Mouse (Mus musculus): ENCODE measurements around the gene Gm45799. TPM values are rescaled to one million over a fixed set of nuclear protein-coding genes. Genes with fewer than 3 reads are reported as not detected.

Gm45799 gene
- 1 to 10 TPM; 1.1 to 2.4 TPM for total RNA-seq (2021)
- long read RNA-seq, experiment 1, partial matches to known transcripts, result 2 of 5 reads
- long read RNA-seq, experiment 1, other reads (novel, unspliced or antisense), result 3 of 5 reads
- long read RNA-seq, experiment 2, partial matches to known transcripts, result 0 of 2 reads
- long read RNA-seq, experiment 2, other reads (novel, unspliced or antisense), result 2 of 2 reads

DNA sequence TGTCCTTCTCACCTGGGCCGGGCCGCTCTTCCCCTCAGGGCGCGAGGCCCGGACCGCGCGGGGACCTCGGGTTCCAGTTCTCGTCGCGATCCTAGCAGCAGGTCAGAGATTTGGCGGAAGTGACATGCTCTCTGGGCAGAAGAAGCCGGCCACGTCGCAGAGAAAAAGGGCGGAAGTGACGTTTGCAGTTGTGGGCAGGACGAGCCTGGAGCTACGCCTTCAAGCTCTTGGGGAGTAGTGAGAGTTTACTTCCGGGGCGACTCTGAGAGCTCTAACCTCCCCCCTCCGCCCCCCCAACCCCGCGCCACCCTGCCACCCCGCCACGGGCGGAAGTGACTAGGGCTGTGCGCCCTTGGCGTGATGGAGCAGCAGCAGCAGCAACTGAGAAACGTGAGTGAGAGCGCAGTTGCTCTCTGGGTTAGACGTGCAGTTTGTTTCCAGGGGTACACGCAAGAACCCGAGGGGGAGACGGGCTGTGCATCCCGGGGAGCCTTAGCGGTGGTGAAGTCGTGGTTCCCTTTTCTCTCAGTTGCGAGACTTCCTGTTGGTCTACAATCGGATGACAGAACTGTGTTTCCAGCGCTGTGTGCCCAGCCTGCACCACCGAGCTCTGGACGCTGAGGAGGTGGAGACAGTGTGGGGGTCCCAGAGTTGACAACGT is at the start of gene Gm45799, which contains the start of gene Arfip2:
TSS of gene Gm45799 (plus strand) at position 320 of the 661 bp plus-strand sequence.
TSS of gene Arfip2 (minus strand) at position 184 of the 661 bp plus-strand sequence.
- DNase-seq, result peak; percentile 96
- intact Hi-C loops (cut with DNase I; ENCODE audit: low total_unique reads), result no loop called here

DNA sequence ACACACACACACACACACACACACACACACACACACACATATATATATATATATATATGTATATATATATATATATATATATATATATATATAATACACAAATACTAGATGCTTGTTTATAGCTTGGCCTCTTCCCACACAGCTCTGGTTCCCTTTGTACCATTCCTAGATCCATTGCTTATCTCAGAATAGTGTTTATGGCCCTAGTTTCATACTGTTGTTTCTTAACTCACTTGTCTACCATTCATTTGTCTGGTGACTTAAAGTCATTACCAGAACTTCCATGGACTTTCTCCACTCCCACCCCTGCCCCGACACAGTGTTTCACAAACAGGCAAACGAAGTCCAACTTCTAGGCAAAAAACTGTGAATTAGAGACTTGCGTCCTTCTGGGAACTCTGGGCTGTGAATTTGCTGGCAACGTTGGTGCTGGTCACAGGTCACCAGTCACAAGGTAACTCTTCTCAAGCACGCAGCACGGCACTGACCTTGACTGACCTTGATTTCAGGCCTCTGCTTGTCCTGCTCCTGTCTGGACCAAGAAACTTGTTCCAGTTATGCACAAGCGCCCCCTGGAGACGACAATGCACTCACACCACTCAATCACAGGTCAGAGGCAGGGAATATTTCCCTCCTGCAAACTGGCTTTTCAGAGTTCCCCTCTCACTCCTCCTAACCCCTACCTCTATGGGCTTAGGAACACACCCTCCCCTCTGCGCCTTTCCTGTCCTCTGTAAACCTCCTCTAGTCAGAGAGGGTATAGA is 37.3 kb upstream of the Gm45799 start:
- intact Hi-C loops (cut with DNase I; ENCODE audit: low total_unique reads), result no loop called here
- peak; percentile 54 for DNase-seq

DNA sequence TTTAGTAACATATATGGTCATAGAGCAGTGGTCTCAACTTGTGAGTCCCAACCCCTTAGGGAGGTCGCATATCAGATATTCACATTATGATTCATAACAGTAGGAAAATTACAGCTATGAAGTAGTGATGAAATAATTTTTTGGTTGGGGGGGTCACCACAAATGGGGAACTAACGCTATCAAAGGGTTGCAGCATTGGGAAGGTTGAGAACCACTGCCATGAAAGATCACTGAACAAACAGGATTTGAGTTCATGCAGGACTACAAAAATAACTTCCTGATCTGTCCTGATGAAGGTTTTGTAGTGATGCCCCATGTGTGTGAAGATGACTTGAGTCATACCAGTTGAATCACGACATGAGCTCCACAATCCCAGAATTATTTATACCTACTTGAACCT is 31.9 kb upstream of the Gm45799 start:
- intact Hi-C loops (cut with DNase I; ENCODE audit: low total_unique reads), result no loop called here
- no peak for DNase-seq

DNA sequence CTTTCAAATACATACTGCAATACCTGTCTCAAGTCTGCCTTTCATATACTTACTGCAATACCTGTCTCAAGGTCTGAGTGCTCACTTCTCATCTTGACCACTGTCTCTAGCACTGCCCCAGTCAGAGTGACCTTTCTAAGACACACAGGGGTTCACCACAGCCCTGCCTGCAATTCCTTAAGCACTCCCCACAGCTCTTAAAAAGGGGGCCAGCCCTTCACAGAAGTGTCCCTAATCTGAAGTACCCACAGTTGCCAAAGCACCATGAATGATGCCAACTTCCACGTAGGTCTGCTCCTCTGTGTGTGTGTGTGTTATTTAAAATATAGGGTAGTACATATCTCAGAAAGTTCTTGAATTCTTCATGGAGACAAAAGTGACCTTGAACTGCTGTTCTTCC is 28.6 kb upstream of the Gm45799 start:
- intact Hi-C loops (cut with DNase I; ENCODE audit: low total_unique reads), result no loop called here

DNA sequence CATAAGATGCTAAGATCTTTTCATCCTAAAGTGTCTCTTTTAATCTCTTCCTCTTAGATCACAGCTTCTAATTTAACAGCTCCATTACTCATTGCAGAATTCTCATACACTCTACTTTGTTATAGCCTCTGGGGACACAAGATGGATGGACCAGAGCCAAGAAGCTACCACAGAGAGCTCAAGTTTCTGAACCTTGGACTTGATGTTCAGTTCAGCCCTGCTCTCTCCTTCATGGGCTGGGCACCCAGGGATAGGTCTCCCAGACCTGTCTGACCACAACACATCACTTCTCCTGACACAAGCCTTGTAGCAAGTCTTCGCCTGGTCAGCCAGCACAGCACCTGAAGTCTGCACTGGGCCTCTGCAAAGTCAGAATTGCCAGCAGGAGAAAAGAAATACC is 26.0 kb upstream of the Gm45799 start:
- intact Hi-C loops (cut with DNase I; ENCODE audit: low total_unique reads), result no loop called here
- DNase-seq, result no peak

More for the DNA sequence above, 28.6 kb upstream of the Gm45799 start:
- DNase-seq, result no peak

DNA sequence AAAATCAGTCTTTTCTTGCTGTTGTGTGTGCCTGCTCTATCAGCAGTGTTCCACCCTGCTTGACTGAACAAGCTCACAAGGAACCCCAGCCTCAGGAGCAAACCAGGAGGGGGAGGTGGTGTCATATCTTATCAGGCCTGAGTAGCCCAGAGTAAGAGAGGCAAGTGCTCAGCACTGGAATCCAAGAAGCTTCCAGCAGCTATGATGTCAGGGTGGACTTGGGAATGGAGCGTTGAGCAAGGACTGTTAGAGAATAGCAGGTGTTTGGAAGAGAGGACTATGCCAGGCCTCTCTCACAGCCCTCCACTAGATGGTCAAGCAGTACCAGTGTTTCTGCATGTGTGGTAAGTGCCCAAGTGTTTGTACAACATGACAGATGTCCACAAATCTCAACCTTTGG is 24.6 kb upstream of the Gm45799 start:
- DNase-seq, result no peak
- intact Hi-C loops (cut with DNase I; ENCODE audit: low total_unique reads), result no loop called here

DNA sequence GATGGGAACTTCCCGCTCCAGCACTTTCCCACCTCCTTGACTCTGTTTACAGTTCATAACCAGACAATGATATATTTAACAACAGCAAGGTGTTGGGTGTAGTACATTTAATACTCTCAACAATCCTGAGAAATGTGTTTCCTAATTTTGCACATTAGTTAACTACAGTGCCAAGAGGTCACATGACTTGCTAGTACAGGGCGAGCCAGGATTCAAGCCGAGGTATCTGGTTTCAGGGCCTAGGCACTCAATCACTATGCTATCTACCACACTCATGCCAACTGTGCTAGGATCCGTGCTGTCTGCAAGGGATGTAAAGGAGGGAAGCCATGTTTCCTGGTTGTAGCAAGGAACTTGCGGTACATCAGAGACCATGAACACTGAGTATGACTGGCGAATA is 23.8 kb upstream of the Gm45799 start:
- intact Hi-C loops (cut with DNase I; ENCODE audit: low total_unique reads), result no loop called here
- no peak for DNase-seq

DNA sequence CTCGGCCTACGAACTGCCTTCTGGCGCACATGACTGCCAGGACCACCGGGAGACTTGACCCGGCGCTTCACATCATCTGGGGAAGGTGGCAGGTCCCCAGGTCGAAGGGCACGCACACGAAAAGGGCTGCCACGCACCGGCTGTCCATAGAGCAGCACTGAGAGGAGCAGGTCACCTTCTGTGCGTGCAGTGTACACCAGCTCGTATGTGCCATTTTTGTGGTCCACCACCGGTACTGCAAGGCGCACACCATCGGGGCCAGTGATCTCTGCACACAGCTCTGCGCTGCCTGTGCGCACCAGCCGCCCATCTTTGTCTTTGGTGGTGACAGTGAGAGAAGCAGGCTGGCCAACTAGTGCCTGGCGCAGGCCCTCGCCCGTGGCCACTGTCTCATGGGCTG is 22.5 kb upstream of the Gm45799 start:
- intact Hi-C loops (cut with DNase I; ENCODE audit: low total_unique reads), result no loop called here

DNA sequence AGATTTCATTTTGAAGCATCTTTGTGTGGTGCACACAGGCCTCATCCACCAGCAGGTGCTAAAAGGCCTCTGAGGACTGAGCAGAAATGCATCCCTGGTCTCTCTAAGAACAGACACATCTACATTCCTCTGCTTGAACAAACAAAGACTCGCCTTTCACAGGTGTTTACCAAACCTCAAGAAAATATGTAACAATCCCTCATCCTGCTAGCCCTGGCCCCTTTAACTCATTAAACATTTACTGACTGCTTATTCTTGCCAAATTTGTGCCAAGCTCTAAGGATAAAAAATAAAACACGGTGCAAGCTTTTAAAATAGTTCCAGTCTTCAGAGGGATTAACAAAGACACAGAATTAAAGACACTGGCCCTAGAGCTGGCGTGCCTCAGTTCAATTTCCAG is 20.7 kb upstream of the Gm45799 start:
- intact Hi-C loops (cut with DNase I; ENCODE audit: low total_unique reads), result no loop called here
- DNase-seq, result no peak

More for the DNA sequence above, 22.5 kb upstream of the Gm45799 start:
- DNase-seq, result no peak

DNA sequence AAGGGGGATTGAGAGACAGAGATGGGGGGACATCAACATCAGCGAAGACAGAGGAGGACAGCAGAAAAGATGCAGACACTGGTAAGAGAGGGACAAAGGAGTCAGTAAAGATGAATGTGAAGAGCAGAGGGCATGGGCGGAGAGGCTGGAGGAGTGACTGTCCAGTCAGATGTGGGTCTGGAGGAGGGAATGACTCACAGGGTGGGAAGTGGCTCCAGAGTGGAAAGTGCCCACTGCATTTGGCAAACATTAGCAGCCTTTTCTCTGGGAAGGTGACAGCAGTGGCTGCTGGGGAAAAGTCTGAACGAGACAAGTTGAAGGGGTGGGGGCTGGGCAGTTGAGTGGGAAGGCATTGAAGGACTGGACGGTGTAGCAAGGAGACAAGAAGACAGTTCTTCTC is 19.3 kb upstream of the Gm45799 start:
- intact Hi-C loops (cut with DNase I; ENCODE audit: low total_unique reads), result no loop called here
- DNase-seq, result no peak

DNA sequence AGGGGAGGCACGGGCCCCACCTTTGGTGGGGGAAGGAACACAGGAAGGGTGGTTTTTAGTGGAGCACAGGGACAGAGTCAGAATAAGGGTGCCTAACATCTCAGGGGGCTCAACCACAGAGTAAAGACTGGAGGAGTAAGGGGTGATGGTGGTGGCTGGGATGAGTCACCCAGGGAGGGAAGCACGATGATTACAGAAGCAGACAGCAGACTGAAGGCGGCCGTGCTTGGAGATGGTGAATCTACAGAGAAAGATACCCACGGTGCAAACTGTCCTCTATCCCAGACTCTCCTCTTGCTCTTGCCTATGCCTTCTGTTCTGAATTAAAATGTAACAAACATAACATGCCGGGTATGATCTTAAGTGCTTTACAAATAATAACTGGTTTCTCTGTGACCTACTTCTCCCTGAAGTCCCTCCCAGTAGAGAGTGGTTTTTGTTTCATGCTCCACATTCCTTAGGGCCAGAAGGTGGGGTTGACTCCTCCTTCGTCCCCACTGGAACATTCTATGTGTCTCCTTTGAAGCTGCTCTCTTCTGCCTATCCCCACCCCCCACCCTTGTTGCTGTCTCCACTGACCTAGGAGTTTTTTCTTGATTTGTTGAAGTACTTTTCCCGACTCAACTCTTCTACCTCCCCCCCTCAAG is 18.6 kb upstream of the Gm45799 start:
- no peak for DNase-seq
- intact Hi-C loops (cut with DNase I; ENCODE audit: low total_unique reads), result no loop called here

DNA sequence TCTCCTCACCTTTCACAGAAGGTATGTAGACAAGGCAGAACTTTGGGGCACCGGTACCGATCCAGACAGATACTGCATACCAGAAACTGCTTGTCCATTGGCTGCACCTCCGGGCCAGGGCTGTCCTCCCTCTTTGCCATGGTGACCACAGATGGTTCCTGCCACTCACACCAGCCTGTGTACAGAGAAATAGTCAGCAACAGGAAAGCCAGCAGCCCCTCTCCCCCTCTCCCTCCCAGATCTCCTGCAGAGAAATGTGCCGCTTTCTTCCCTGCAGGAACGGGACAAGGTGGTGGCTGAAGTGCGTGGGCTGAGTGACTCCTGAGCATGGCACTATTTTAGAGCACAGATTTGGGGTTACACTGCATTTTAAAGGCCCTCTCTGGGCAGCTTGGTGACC is 15.0 kb upstream of the Gm45799 start:
- intact Hi-C loops (cut with DNase I; ENCODE audit: low total_unique reads), result no loop called here
- DNase-seq, result no peak

DNA sequence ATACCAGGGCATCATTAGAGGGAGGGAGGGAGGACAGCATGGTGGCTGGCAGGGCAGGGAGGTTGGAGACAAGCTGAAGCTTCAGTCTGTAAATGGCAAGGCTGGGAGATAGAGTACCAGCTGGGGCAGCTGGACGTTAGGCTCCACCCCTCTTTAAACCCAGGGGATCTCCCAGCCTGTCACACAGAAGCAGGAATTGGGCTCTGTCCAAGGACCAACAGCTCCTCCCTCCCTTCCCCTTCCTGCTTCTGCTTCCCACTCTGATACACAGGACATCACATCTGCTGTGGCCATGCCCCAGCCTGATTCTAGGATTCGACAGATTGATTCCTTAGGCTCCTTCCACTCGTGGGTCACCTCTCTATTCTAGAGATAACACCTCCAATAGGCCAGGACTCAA is 11.7 kb upstream of the Gm45799 start:
- DNase-seq, result peak; percentile 62

DNA sequence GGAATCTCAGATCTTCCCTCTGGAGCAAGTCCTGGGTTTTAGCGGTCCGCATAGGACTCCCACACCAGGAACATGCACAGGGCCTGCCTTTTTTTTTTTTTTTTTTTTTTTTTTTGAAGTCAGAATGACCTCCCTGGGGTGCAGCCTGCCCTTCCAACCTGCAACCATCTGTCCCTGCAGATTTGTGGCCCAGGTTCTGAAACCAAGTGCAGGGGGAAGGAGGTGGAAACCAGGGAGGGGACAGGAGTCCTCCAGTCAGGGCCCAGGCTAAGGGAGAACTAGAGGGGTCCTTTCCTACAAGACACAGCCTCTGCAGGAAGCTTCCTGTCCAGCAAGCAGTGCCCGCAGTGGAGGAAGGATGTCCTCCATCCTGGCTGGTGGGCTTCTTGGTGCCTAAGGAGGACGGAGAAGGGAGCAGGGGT is 7.8 kb upstream of the Gm45799 start:
- no peak for DNase-seq
- intact Hi-C loops (cut with DNase I; ENCODE audit: low total_unique reads), result loop anchor here (10.0 kb wide), 1 partner anchor 112 kb away; the partner anchor contains the start of gene Taf10

More for the DNA sequence above, 11.7 kb upstream of the Gm45799 start:
- intact Hi-C loops (cut with DNase I; ENCODE audit: low total_unique reads), result no loop called here

DNA sequence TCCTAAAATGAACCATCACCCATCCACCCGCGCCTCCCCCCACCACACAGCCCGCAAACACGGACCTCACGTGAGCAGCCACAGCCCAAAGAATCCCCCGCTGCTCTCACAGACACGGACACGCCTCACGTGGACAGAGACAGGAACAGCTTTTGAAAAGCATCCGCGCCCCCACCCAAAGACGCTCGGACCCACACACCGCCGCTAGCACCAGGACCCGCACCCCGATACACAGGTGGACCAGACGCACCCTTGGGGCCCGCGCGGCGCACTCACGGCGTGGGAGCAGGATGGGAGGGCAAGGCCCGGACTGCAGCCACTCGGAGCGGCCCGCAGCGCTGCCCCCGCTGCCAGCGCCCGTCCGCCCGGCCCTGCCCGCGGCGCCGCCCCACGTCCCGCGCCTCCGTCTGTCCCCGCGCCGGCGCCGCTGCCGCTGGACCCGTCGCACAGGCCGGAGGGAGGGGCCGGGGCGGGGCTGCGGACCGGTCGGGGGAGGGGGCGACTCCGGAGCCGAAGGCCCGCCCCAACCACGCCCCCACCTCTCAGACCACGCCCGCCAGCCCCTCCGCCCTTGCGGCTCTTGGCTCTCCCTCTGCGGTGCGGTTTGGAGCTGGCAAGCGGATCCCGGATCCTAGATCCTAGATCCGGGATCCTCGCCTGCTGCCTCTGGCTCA is 7.1 kb upstream of the Gm45799 start, which contains the start of gene Trim3:
TSS of gene Trim3 (minus strand) at position 445 of the 674 bp plus-strand sequence.
- peak; percentile 94 for DNase-seq
- intact Hi-C loops (cut with DNase I; ENCODE audit: low total_unique reads), result loop anchor here (10.0 kb wide), 1 partner anchor 112 kb away; the partner anchor contains the start of gene Taf10

DNA sequence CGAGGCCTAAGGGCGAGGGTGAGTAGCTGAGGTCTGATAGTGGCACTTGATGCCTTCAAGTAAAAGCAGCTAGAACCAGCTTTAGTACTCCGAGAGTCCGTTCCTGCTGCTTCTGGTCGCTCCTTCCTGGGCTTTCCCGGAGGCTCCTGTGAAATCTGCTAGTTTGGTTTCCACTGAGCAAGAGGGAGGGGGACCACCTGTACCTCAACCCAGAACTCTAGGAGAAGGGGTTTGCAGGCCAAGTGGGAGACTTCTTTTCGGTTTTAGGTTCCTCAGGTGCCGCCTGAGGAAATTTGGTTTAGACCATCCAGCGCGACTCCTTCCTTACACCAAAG is 6.6 kb upstream of the Gm45799 start:
- DNase-seq, result no peak
- intact Hi-C loops (cut with DNase I; ENCODE audit: low total_unique reads), result loop anchor here (10.0 kb wide), 1 partner anchor 111 kb away; the partner anchor contains the start of gene Taf10

DNA sequence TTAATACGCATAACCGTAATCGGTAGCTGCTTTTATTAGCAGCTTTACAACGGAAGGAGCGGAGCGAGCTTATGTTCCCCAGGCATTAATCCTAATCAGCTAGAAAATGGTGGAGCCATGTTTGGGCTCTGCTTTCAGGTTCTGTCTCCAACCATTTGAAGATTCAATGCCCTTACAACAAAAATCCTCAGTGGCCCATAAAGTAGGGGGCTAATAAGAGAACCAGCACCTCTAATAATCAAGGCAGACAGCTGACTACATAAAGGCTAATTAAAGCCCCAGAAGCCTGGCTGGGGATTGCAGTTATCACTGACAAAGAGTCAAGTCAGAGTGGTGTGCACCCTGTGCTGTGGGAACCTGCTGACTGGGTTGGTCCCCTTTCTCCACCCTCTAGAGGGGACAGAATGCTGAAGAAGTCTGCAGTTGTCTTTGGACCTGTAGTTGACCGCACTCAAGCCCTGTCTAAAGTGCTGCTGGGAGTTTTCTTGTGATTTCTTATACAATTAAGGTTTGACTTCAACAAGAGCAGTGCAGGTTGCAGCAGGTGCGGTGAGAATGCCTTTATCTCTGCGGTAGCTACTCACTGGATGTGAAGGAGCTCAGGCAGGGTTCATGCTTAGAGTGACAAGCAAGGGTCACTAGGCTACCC is 6.0 kb upstream of the Gm45799 start:
- intact Hi-C loops (cut with DNase I; ENCODE audit: low total_unique reads), result loop anchor here (10.0 kb wide), 1 partner anchor 110 kb away; the partner anchor contains the start of gene Taf10
- DNase-seq, result no peak

DNA sequence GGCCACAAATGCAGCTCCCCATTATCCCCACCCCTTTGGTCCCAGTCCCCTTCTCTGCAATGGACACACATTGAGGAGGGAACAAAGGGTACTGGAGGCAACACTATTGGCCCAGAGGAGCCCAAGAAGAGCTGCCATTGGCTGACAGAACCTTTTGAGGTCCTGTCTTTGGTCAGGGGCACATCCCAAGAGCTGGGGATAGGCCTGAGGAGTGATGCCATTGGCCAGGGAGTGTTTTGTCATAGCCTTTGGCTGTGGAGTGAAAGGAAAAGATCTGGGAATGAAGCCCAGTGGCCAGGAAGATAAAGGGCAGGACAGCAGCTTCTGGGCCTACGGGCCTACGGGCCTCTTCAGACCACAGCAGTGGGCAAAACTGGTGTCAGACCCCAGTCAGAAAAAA is 4.6 kb upstream of the Gm45799 start:
- intact Hi-C loops (cut with DNase I; ENCODE audit: low total_unique reads), result loop anchor here (10.0 kb wide), 1 partner anchor 109 kb away; the partner anchor contains the start of gene Taf10
- DNase-seq, result no peak

DNA sequence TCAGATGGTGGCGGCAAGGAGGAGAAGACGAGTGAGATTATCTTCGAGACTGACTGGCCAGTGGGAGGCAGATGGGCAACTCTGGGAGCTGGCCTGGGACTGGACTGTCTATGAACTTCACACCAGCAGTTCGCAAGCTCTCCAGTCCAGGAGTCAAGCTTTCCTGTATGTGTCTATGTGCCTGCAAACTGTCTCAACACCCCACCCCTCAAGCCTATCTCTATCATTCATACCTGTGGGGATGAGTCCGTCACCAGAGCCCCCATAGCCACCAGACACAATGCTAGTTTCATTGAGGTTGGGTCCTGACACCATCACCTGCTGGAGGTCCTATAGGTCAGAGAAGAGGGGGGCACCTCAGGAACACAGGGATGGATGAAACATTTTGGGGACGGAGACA is 1.6 kb upstream of the Gm45799 start:
- intact Hi-C loops (cut with DNase I; ENCODE audit: low total_unique reads), result loop anchor here (10.0 kb wide), 1 partner anchor 106 kb away; the partner anchor contains the start of gene Taf10
- no peak for DNase-seq
